Comparison of ENCODE assay signal across 30 mouse cellular contexts in genomic region chr16:45148488-45149082, GRCm38 (mm10). TPM values are rescaled to one million over a fixed set of nuclear protein-coding genes. Genes with fewer than 3 reads are reported as not detected.
DNase-seq lines count a peak whose midpoint lies in the region; ATAC-seq and TF ChIP-seq lines count a peak whose summit lies in the region.
"Had no signal": no experiment of that assay in that cellular context is flagged by ENCODE, and none has a peak within 500 bp of the region (broad histone marks: within the 10 kb centered on the region; RNA-seq: fewer than 3 reads in every experiment).

No protein-coding gene starts in this region.

- no peak for DNase-seq in liver, postnatal 0 days
- DNase-seq in layer of hippocampus, postnatal 25 days (ENCODE audit: extremely low spot score in 1 of 2, low spot score in 1 of 2) = no peak
- no peak for DNase-seq in embryo, embryonic 10 days (ENCODE audit: low spot score)
- DNase-seq: adrenal gland, postnatal 10 days; cerebellum, adult 2 months; cerebellum, postnatal 14 days; gastrocnemius, postnatal 25 days; heart, adult 2 months; heart, postnatal 10 days; kidney, adult 11 months; kidney, postnatal 14 days; lung, postnatal 4 days had no signal

- 69% methylated on average over 10 of the region's 10 CpGs for WGBS in liver, postnatal 0 days (ENCODE audit: insufficient replicate concordance)
- 76% methylated on average over 10 of the region's 10 CpGs for WGBS in liver, embryonic 12.5 days (ENCODE audit: insufficient replicate concordance)
- 33% methylated on average over 10 of the region's 10 CpGs for WGBS in bone marrow, adult 2 months
- WGBS in macrophage (ENCODE audit: missing documents) = 21% methylated on average over 10 of the region's 10 CpGs

- no peak overlapping the region for H3K4me2 ChIP-seq in liver, postnatal 0 days (ENCODE audit: low read depth, low read length)
- H3K4me2 ChIP-seq in liver, embryonic 12.5 days = no peak overlapping the region
- H3K4me2 ChIP-seq: heart, embryonic 13.5 days; hindbrain, embryonic 15.5 days; limb, embryonic 12.5 days; midbrain, embryonic 15.5 days; neural tube, embryonic 12.5 days; stomach, embryonic 15.5 days had no signal

- peak; percentile 57 for ATAC-seq in liver, postnatal 0 days
- no peak for ATAC-seq in liver, embryonic 12.5 days
- ATAC-seq in neutrophil, adult 5-6 weeks (ENCODE audit: extremely low read depth, insufficient number of reproducible peaks, low FRiP score, poor library complexity, severe bottlenecking) = peak; percentile 94
- ATAC-seq: forebrain, embryonic 14.5 days; inflammation-experienced regulatory T-cells, adult 6 months; midbrain, embryonic 15.5 days; Patski had no signal

- H3K9me3 ChIP-seq in liver, postnatal 0 days (ENCODE audit: low read length) = no peaks in the 10 kb centered on the region
- no peaks in the 10 kb centered on the region for H3K9me3 ChIP-seq in liver, embryonic 12.5 days (replicated peaks)
- H3K9me3 ChIP-seq: heart, embryonic 13.5 days; hindbrain, embryonic 10.5 days; hindbrain, embryonic 15.5 days; limb, embryonic 12.5 days; midbrain, embryonic 10.5 days; midbrain, embryonic 15.5 days; neural tube, embryonic 12.5 days; stomach, embryonic 15.5 days had no signal

- no peaks in the 10 kb centered on the region for H3K4me1 ChIP-seq in liver, postnatal 0 days (ENCODE audit: insufficient read depth)
- H3K4me1 ChIP-seq in liver, embryonic 12.5 days = no peaks in the 10 kb centered on the region
- no peaks in the 10 kb centered on the region for H3K4me1 ChIP-seq in bone marrow, adult 2 months (ENCODE audit: control insufficient read depth, insufficient read depth, low read length)
- H3K4me1 ChIP-seq: heart, embryonic 13.5 days; hindbrain, embryonic 10.5 days; hindbrain, embryonic 15.5 days; limb, embryonic 12.5 days; midbrain, embryonic 10.5 days; midbrain, embryonic 15.5 days; neural tube, embryonic 12.5 days; stomach, embryonic 15.5 days had no signal

- H3K27ac ChIP-seq in liver, postnatal 0 days (ENCODE audit: low read depth) = no peak overlapping the region
- no peak overlapping the region for H3K27ac ChIP-seq in liver, embryonic 12.5 days
- H3K27ac ChIP-seq in bone marrow, adult 2 months (ENCODE audit: control insufficient read depth, insufficient read depth, low read depth, low read length, poor library complexity) = peak overlapping the region; percentile 6; the same call in 1 of the 2 replicates
- peak overlapping the region; percentile 32 for H3K27ac ChIP-seq in macrophage
- H3K27ac ChIP-seq: heart, adult 2 months; heart, embryonic 13.5 days; hindbrain, embryonic 10.5 days; hindbrain, embryonic 15.5 days; left cerebral cortex, adult 2 months; limb, embryonic 12.5 days; midbrain, embryonic 10.5 days; midbrain, embryonic 15.5 days; neural tube, embryonic 12.5 days; stomach, embryonic 15.5 days had no signal

- H3K79me2 ChIP-seq in macrophage (ENCODE audit: inconsistent target) = no peaks in the 10 kb centered on the region

- peaks cover 45% of the 10 kb centered on the region for H3K36me3 ChIP-seq in liver, postnatal 0 days (replicated peaks; ENCODE audit: insufficient read depth, low read length)
- H3K36me3 ChIP-seq in liver, embryonic 12.5 days = peaks cover 64% of the 10 kb centered on the region
- peaks cover 50% of the 10 kb centered on the region for H3K36me3 ChIP-seq in macrophage (ENCODE audit: inconsistent target)

- no peak overlapping the region for H3K9ac ChIP-seq in liver, postnatal 0 days (replicated peaks)
- H3K9ac ChIP-seq in liver, embryonic 12.5 days = no peak overlapping the region
- H3K9ac ChIP-seq: heart, embryonic 13.5 days; hindbrain, embryonic 15.5 days; limb, embryonic 12.5 days; midbrain, embryonic 15.5 days; neural tube, embryonic 12.5 days; stomach, embryonic 15.5 days had no signal

- no peaks in the 10 kb centered on the region for H3K27me3 ChIP-seq in liver, postnatal 0 days (ENCODE audit: insufficient read depth, low read length)
- no peaks in the 10 kb centered on the region for H3K27me3 ChIP-seq in liver, embryonic 12.5 days (replicated peaks)
- H3K27me3 ChIP-seq: heart, embryonic 13.5 days; hindbrain, embryonic 15.5 days; limb, embryonic 12.5 days; midbrain, embryonic 15.5 days; neural tube, embryonic 12.5 days; Patski; stomach, embryonic 15.5 days had no signal

- no peak for TF ChIP-seq CTCF in liver, postnatal 0 days (IDR thresholded peaks at IDR 0.05; ENCODE audit: low read depth)
- TF ChIP-seq CTCF in bone marrow, adult 2 months (IDR thresholded peaks at IDR 0.05; ENCODE audit: control insufficient read depth, insufficient read depth, low read length) = no peak

- peak; percentile 51; the same call in 1 of the 2 replicates for TF ChIP-seq EP300 in liver, postnatal 0 days (IDR thresholded peaks at IDR 0.05; ENCODE audit: low read depth)

- no peak for TF ChIP-seq POLR2A in bone marrow, adult 2 months (IDR thresholded peaks at IDR 0.05; ENCODE audit: borderline replicate concordance, control insufficient read depth, low read depth, low read length)

- no peak overlapping the region for H3K4me3 ChIP-seq in liver, postnatal 0 days (ENCODE audit: low read depth, low read length)
- no peak overlapping the region for H3K4me3 ChIP-seq in liver, embryonic 12.5 days
- peak overlapping the region; percentile 26 for H3K4me3 ChIP-seq in bone marrow, adult 2 months (replicated peaks; ENCODE audit: control insufficient read depth, low read depth, low read length)
- no peak overlapping the region for H3K4me3 ChIP-seq in macrophage (ENCODE audit: inconsistent target)
- H3K4me3 ChIP-seq: heart, adult 2 months; heart, embryonic 13.5 days; hindbrain, embryonic 10.5 days; hindbrain, embryonic 15.5 days; left cerebral cortex, adult 2 months; limb, embryonic 12.5 days; midbrain, embryonic 10.5 days; midbrain, embryonic 15.5 days; myocyte; neural tube, embryonic 12.5 days; stomach, embryonic 15.5 days had no signal

RNA-seq across cellular contexts. Expression of gene Slc35a5, which starts 9.9 kb away (rescaled TPM):
- 8.1 and 8.2 TPM in 2 replicates for polyA plus RNA-seq in liver, postnatal 0 days (2015; fragmentation: Nextera tagmentation; extraction: Ambion mirVana)
- polyA plus RNA-seq in liver, embryonic 12.5 days (2016; fragmentation: Nextera tagmentation; extraction: Ambion mirVana) = 7.3 and 9.0 TPM in 2 replicates
- 4.4 and 5.4 TPM in 2 replicates for polyA plus RNA-seq in bone marrow, adult 2 months (2011; ENCODE audit: insufficient read depth, insufficient read length, low replicate concordance, missing spikeins)
- total RNA-seq in macrophage (2018; cell fraction: chromatin; rRNA removed) = 10 to 100 TPM in 18 of 26 experiments, 1 to 10 TPM in 8; 4.8 to 50.1 (median 16.7) TPM
- total RNA-seq in macrophage (2018; cell fraction: cytosol; rRNA removed) = 10 to 100 TPM; 14.6 to 35.5 (median 25.3) TPM
- 10 to 100 TPM; 10.7 to 55.1 (median 20.1) TPM for total RNA-seq in macrophage (2018; cell fraction: nucleus; rRNA removed)
- polyA plus RNA-seq in macrophage (2018) = 20.6 to 47.3 TPM (median 27.8 TPM) in 3 replicates
- 109 and 112 TPM in 2 replicates for total RNA-seq in neutrophil, adult 5-6 weeks (2017)
- 10 to 100 TPM; 51.0 to 53.9 TPM for total RNA-seq in layer of hippocampus, postnatal 25 days (2021)

RNA-seq across cellular contexts. Expression of gene Atg3, which starts 10.0 kb away (rescaled TPM):
- polyA plus RNA-seq in liver, postnatal 0 days (2015; fragmentation: Nextera tagmentation; extraction: Ambion mirVana) = 28.4 and 33.0 TPM in 2 replicates
- 28.9 TPM in 2 replicates for polyA plus RNA-seq in liver, embryonic 12.5 days (2016; fragmentation: Nextera tagmentation; extraction: Ambion mirVana)
- polyA plus RNA-seq in bone marrow, adult 2 months (2011; ENCODE audit: insufficient read depth, insufficient read length, low replicate concordance, missing spikeins) = 17.2 and 26.2 TPM in 2 replicates
- total RNA-seq in macrophage (2018; cell fraction: chromatin; rRNA removed) = 10 to 100 TPM; 38.9 to 85.0 (median 53.0) TPM
- 10 to 100 TPM; 51.3 to 83.6 (median 60.4) TPM for total RNA-seq in macrophage (2018; cell fraction: cytosol; rRNA removed)
- total RNA-seq in macrophage (2018; cell fraction: nucleus; rRNA removed) = 10 to 100 TPM; 33.3 to 87.3 (median 46.0) TPM
- 58.0 to 179 TPM (median 74.5 TPM) in 3 replicates for polyA plus RNA-seq in macrophage (2018)
- 207 and 231 TPM in 2 replicates for total RNA-seq in neutrophil, adult 5-6 weeks (2017)
- 10 to 100 TPM; 43.5 to 44.0 TPM for total RNA-seq in layer of hippocampus, postnatal 25 days (2021)

RNA-seq across cellular contexts. Expression of gene Ccdc80, which starts 55.4 kb away (rescaled TPM):
- polyA plus RNA-seq in liver, postnatal 0 days (2015; fragmentation: Nextera tagmentation; extraction: Ambion mirVana) = 21.0 and 27.2 TPM in 2 replicates
- polyA plus RNA-seq in liver, embryonic 12.5 days (2016; fragmentation: Nextera tagmentation; extraction: Ambion mirVana) = 10.9 and 12.2 TPM in 2 replicates
- polyA plus RNA-seq in bone marrow, adult 2 months (2011; ENCODE audit: insufficient read depth, insufficient read length, low replicate concordance, missing spikeins) = 15.2 and 15.6 TPM in 2 replicates
- 10 to 100 TPM in 1 of 26 experiments, under 1 TPM in 11, not detected in 14; 0.16 to 36.5 (median 0.33) TPM for total RNA-seq in macrophage (2018; cell fraction: chromatin; rRNA removed)
- under 1 TPM in 23 of 26 experiments, not detected in 3; 0.03 to 0.45 (median 0.07) TPM for total RNA-seq in macrophage (2018; cell fraction: cytosol; rRNA removed)
- 1 to 10 TPM in 1 of 26 experiments, under 1 TPM in 3, not detected in 22; 0.15 to 4.8 (median 0.35) TPM for total RNA-seq in macrophage (2018; cell fraction: nucleus; rRNA removed)
- polyA plus RNA-seq in macrophage (2018) = 0.03 to 0.09 TPM in 2 of 3 replicates, not detected in the other
- 7.6 and 14.0 TPM in 2 replicates for total RNA-seq in neutrophil, adult 5-6 weeks (2017)
- total RNA-seq in layer of hippocampus, postnatal 25 days (2021) = 1 to 10 TPM; 3.9 to 4.0 TPM
- total RNA-seq: MEL had no signal

Comparison
In these comparisons a context has a peak if more than half of its experiments do, and no peak if none do; other contexts are left out.
1. H3K27ac ChIP-seq: peak in bone marrow, adult 2 months (single experiment) and macrophage (single experiment); none in liver, postnatal 0 days (single experiment) and liver, embryonic 12.5 days (single experiment).
2. RNA of gene Ccdc80, which starts 55.4 kb away (polyA plus RNA-seq): 21.0 to 27.2 TPM in liver, postnatal 0 days, 15.2 to 15.6 TPM in bone marrow, adult 2 months and 10.9 to 12.2 TPM in liver, embryonic 12.5 days; 0.03 to 0.09 TPM in macrophage; every median in the first group is over 10 times any median in the second.